Mouse (Mus musculus): ENCODE measurements around the gene Fbxo45.
A peak's percentile ranks its signal among the peaks of the same experiment; 100 is the strongest.

The Fbxo45 gene

DNA sequence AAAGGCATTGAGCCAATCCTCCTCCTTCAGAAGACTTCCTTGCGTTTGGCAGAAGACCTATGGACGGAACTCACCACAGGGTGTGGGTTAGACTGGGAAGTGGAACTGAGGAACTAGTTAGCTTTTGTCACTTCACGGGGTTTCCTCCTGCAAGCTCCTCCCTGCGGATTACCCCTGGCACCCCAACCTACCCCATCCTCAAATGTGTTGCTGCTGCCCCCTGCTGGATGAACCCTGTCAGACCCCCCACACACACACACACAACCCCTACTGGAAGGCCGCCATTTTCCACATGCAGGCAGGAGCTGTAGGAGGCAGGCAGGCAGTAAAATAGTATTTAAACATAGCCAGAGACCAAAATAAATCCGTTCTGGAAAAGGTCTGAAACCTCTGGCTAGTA, 44.3 kb downstream of the Fbxo45 start:
- DNase-seq (ENCODE audit: low read depth, low spot score), result peak; percentile 88

DNA sequence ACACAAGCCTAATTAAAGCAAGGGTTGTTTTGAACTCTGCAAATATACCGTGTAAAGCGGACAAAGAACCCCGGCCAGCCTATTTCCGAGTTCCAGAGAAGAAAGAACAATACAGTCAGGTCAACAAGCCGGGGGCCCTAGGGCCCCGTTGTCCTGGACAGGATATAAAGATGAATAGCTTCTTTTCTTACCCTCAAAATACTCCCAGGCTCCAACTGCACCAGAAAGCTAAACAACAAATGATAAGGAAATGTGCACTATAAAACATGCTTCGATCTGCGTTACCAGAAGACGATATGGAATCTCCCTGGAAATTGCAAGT, 46.0 kb downstream of the Fbxo45 start:
- DNase-seq (ENCODE audit: low read depth, low spot score), result no peak

DNA sequence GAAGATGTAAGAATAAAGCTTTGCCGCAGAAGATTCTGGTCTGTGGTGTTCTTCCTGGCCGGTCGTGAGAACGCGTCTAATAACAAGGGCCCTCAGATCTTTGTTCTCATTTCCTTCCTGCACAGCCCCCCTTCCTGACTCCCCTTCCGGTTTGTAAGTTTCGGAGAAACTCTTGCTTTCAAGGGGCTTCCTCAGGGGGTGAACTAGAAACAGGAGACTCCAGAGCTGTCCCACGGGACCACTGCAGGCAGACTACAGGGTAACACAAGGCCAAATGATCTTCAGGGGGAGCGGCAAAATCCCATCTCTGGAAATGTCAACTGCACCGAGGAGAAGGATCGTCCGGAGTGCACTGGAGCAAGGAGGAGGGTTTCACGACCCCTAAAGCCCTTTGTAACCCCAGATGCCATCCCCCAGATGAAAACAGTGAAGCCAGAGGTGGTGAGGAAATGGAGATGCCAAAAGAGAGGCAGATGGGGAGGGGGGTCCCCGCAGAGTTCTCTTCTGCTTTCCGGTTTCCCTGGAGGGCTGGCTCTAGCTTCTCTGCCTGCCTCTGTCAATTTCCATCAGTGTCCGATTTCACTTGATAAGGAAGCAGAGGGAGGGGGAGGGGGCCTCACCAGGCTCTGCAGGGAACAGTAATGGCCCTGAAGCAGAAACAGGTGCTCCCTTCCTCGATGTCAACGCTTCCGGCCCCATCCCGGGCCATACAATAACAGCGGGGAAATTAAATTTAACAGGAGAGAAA, 46.5 kb downstream of the Fbxo45 start:
- DNase-seq (ENCODE audit: low read depth, low spot score), result peak; percentile 57

DNA sequence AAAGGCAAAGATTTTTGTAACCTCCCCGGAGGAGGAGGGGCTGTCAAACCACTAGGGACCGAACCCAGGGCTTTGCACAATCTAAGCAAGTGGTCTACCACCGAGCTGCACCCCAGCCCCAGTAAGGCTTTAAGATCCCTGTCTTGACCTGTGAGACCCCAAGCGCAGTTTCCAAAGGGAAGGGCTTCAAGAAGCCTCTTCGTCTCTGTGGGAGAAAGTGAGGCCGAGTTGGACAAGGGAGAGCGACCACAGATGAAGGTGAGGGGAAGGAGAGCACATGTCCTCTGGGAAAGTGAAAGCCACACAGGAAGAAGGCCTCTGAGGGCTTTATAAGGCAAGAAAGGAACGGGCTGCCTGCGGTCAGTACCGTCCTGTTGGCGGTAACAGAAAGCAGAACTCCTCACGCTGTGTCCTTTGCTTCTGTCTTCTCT, 56.9 kb downstream of the Fbxo45 start:
- DNase-seq (ENCODE audit: low read depth, low spot score), result peak; percentile 58

DNA sequence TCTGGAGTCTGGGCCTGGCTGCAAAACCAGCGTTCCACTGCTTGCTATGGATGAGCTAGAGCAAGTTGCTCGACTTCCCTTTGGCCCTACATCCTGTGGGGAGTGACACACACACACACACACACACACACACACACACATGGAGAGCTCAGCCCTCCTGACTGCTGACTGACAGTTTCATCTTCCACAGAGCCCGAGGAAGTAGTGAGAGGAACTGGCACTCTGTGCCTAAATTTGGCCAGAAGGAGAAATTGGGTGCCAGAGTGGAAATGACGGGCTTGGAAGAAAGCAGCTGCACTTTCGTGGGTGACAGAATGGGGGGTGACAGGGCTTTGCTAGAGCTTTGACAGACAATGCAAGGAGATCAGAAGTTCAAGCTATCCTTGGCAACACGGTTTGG, 57.8 kb downstream of the Fbxo45 start:
- DNase-seq (ENCODE audit: low read depth, low spot score), result no peak

DNA sequence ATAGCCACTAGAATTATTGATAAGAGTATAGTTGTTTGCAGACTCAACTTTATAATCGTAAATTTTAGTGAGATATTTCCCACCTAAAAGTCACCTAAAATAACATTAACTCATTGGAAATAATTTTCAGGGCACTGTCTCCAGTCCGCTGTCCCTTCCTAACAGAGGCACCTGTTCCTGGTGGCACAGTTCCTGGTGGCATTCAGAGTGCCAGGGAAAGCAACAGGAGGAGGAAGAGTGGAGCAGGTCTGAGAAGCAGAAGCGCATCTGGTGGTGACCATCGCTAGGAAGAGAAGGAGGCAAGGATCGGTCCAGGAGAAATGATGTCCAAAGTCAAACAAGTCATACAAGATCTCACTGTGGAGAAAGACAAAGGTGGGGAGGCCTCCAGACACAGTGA, 60.9 kb downstream of the Fbxo45 start:
- DNase-seq (ENCODE audit: low read depth, low spot score), result no peak
